Mouse (Mus musculus) R1 (cell line): ENCODE data around the gene Rasl11a.
A peak's percentile ranks its signal among the peaks of the same experiment; 100 is the strongest.

Experiments used
- DNase-seq: peaks from one replicate; pipeline ENCODE4 v3.0.0-alpha.2; 2018; ENCODE audit warnings: low read depth, low spot score

Rasl11a gene

GRCm38 (mm10) chr5:146892904-146893303 lies 48.0 kb downstream of the Rasl11a start:
- peak; percentile 99 for DNase-seq

DNA sequence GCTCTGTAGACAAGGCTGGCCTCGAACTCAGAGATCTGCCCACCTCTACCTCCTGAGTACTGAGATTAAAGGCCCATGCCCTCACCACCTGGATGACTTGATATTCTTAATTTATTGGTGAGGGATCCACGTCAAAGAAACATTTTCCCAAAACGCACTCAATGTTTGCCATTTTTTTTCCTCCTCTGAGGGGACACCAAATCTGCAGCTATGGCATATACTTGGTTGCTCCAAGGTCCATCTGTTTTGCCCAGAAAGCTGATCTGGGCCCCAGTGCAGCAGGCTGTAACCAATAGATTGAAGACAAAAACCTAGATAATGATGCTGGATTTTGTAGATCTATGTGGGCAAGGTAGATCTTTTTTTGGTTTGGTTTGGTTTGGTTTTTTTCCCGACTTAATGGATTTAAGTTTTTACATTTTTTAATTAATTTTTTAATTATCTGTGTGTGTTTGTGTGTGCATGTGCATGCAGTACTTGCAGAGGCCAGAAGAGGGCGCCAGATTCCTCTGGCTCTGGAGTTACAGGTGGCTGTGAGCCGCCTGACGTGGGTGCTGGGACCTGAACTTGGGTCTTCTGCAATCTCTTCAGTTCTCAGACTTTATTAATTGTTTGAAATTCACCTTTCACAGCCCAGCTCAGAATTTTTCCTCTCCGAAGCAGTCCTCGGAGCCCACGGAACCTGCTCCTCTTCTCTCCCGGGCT lies 48.8 kb downstream of the Rasl11a start:
- peak; percentile 68 for DNase-seq

- peak; percentile 88 for DNase-seq
These were observed 50.8 kb downstream of the Rasl11a start for GRCm38 (mm10) chr5:146895667-146896066.

DNA sequence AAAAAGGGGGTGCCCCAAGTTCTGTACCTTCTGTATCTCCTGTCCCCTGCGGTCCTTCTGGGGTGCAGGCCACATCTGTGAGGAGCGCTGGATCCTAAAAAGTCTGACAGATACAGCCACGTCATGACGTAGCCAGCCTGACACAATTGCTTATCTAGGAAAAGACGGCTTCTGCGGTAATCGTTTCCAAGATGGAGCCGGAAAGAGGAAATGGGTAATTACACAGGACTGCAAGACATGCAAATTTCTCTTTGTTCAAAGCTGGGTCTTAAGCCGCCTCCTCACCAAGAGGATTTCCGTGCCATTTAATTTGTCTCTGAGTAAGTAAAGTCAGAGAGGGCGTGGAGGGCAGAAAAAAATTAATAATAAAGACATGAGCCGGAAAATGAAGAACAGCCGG lies 52.1 kb downstream of the Rasl11a start:
- DNase-seq = peak; percentile 97
